Mouse (Mus musculus) limb, embryonic 12.5 days (tissue): ENCODE measurements at regions not wholly inside any gene's neighbourhood (a gene's known extent, or its start where the extent isn't known, plus 50 kb on each side); places are given as distances from the start of the nearest gene placed in this dataset.

Source experiments
- ATAC-seq: fragments of 200-750 bp; cut with Nextera tagmentation; 2 replicates; pipeline ENCODE4 v1.8.0; 2017; ENCODE audit warnings: low read depth, moderate TSS enrichment; ENCODE audit not compliant: insufficient number of reproducible peaks, insufficient read depth, low FRiP score, low TSS enrichment
- H3K27ac ChIP-seq: fragments of 300-500 bp; sonication (generic); 2 replicates; pipeline ENCODE4 v1.5.1; 2016; ENCODE audit warnings: mild to moderate bottlenecking, moderate library complexity
- H3K27me3 ChIP-seq: fragments of 300-500 bp; sonication (generic); 2 replicates; pipeline ENCODE4 v1.6.1; 2016; ENCODE audit warnings: mild to moderate bottlenecking, moderate library complexity
- H3K36me3 ChIP-seq: fragments of 300-500 bp; sonication (generic); 2 replicates; pipeline ENCODE4 v1.6.1; 2016; ENCODE audit warnings: mild to moderate bottlenecking, moderate library complexity
- H3K4me1 ChIP-seq: fragments of 300-500 bp; sonication (generic); replicated peaks from 2 replicates; pipeline ENCODE4 v1.6.1; 2016
- H3K4me2 ChIP-seq: fragments of 300-500 bp; sonication (generic); 2 replicates; pipeline ENCODE4 v1.6.1; 2016; ENCODE audit warnings: mild to moderate bottlenecking, moderate library complexity
- H3K4me3 ChIP-seq: fragments of 300-500 bp; sonication (generic); replicated peaks from 2 replicates; pipeline ENCODE4 v1.5.1; 2016; ENCODE audit warnings: mild to moderate bottlenecking
- H3K9ac ChIP-seq: fragments of 300-500 bp; sonication (generic); replicated peaks from 2 replicates; pipeline ENCODE4 v1.6.1; 2016; ENCODE audit warnings: mild to moderate bottlenecking, moderate library complexity
- H3K9me3 ChIP-seq: fragments of 300-500 bp; sonication (generic); 2 replicates; pipeline ENCODE4 v1.6.1; 2016; ENCODE audit warnings: mild to moderate bottlenecking, moderate library complexity
- WGBS: fragments of 180-500 bp; shearing (Covaris S2); methylation state at CpG from one replicate; pipeline ENCODE4 v1.1.7; 2016; 5-methylcytosine and 5-hydroxymethylcytosine counted together

- H3K27ac ChIP-seq: no peak overlapping the region
- 91% methylated on average over 7 of the region's 7 CpGs for WGBS
Observed at GRCm38 (mm10) chr8:34521316-34521715, 409.8 kb upstream of the Gm10131 start.

GRCm38 (mm10) chr8:34520664-34521063, 409.1 kb upstream of the Gm10131 start:
- Histone ChIP-seq H3K4me3 (no peak overlapping the region), H3K27ac (no peak overlapping the region), H3K4me1 (no peaks in the 10 kb centered on the region), H3K4me2 (no peak overlapping the region), H3K9ac (no peak overlapping the region), H3K9me3 (peaks cover 5% of the 10 kb centered on the region; the same call in 1 of the 2 replicates), H3K36me3 (no peaks in the 10 kb centered on the region), H3K27me3 (no peaks in the 10 kb centered on the region)
- 69% methylated on average over 4 of the region's 4 CpGs for WGBS
- no peak for ATAC-seq

More at GRCm38 (mm10) chr8:34521316-34521715, 409.8 kb upstream of the Gm10131 start:
- Histone ChIP-seq H3K9ac (no peak overlapping the region), H3K4me3 (no peak overlapping the region), H3K36me3 (no peaks in the 10 kb centered on the region), H3K9me3 (no peaks in the 10 kb centered on the region), H3K27me3 (no peaks in the 10 kb centered on the region), H3K4me1 (no peaks in the 10 kb centered on the region), H3K4me2 (no peak overlapping the region)
- no peak for ATAC-seq

GRCm38 (mm10) chr8:34513459-34514090, 402.0 kb upstream of the Gm10131 start:
- Histone ChIP-seq H3K9me3 (peaks cover 6% of the 10 kb centered on the region; the same call in 1 of the 2 replicates), H3K4me2 (no peak overlapping the region), H3K4me3 (no peak overlapping the region), H3K36me3 (no peaks in the 10 kb centered on the region), H3K27me3 (no peaks in the 10 kb centered on the region), H3K4me1 (0 out of 2 replicates have a peak, but pooled peaks cover 6% of the 10 kb centered on the region), H3K27ac (no peak overlapping the region), H3K9ac (no peak overlapping the region)
- 20% methylated on average over 4 of the region's 4 CpGs for WGBS
- ATAC-seq: no peak

- Histone ChIP-seq H3K36me3 (no peaks in the 10 kb centered on the region), H3K4me2 (no peak overlapping the region), H3K27ac (no peak overlapping the region), H3K9ac (no peak overlapping the region), H3K27me3 (no peaks in the 10 kb centered on the region), H3K9me3 (no peaks in the 10 kb centered on the region), H3K4me3 (no peak overlapping the region), H3K4me1 (no peaks in the 10 kb centered on the region)
- no peak for ATAC-seq
- 85% methylated on average over 15 of the region's 15 CpGs for WGBS
Observed at GRCm38 (mm10) chr8:34505829-34506555, 394.5 kb upstream of the Gm10131 start.

GRCm38 (mm10) chr8:34505102-34505501, 393.6 kb upstream of the Gm10131 start:
- H3K4me2 ChIP-seq: no peak overlapping the region
- H3K36me3 ChIP-seq: no peaks in the 10 kb centered on the region
- no peak overlapping the region for H3K27ac ChIP-seq
- 89% methylated on average over 7 of the region's 7 CpGs for WGBS
- no peaks in the 10 kb centered on the region for H3K27me3 ChIP-seq
- H3K9ac ChIP-seq: no peak overlapping the region
- H3K4me3 ChIP-seq: no peak overlapping the region
- no peak for ATAC-seq
- H3K4me1 ChIP-seq: no peaks in the 10 kb centered on the region
- H3K9me3 ChIP-seq: no peaks in the 10 kb centered on the region

GRCm38 (mm10) chr8:34502606-34503162, 391.1 kb upstream of the Gm10131 start:
- ATAC-seq: no peak
- Histone ChIP-seq H3K27ac (no peak overlapping the region), H3K4me3 (no peak overlapping the region), H3K27me3 (no peaks in the 10 kb centered on the region), H3K9ac (no peak overlapping the region), H3K36me3 (no peaks in the 10 kb centered on the region), H3K4me1 (no peaks in the 10 kb centered on the region), H3K9me3 (no peaks in the 10 kb centered on the region), H3K4me2 (no peak overlapping the region)
- WGBS: 52% methylated on average over 1 of the region's 1 CpGs

- Histone ChIP-seq H3K4me2 (no peak overlapping the region), H3K27me3 (no peaks in the 10 kb centered on the region), H3K9ac (no peak overlapping the region), H3K36me3 (no peaks in the 10 kb centered on the region), H3K9me3 (no peaks in the 10 kb centered on the region), H3K27ac (no peak overlapping the region), H3K4me3 (no peak overlapping the region), H3K4me1 (no peaks in the 10 kb centered on the region)
- ATAC-seq: no peak
- 84% methylated on average over 3 of the region's 3 CpGs for WGBS
Observed at GRCm38 (mm10) chr8:34499196-34499595, 387.7 kb upstream of the Gm10131 start.

- Histone ChIP-seq H3K36me3 (no peaks in the 10 kb centered on the region), H3K4me1 (no peaks in the 10 kb centered on the region), H3K4me3 (no peak overlapping the region), H3K27me3 (no peaks in the 10 kb centered on the region), H3K4me2 (no peak overlapping the region), H3K27ac (no peak overlapping the region), H3K9ac (no peak overlapping the region), H3K9me3 (no peaks in the 10 kb centered on the region)
- no peak for ATAC-seq
- WGBS: 92% methylated on average over 4 of the region's 4 CpGs
Observed at GRCm38 (mm10) chr8:34496751-34497150, 385.2 kb upstream of the Gm10131 start.

GRCm38 (mm10) chr8:34495974-34496373, 384.4 kb upstream of the Gm10131 start:
- H3K27ac ChIP-seq: no peak overlapping the region
- H3K36me3 ChIP-seq: no peaks in the 10 kb centered on the region
- no peak overlapping the region for H3K4me2 ChIP-seq
- ATAC-seq: no peak
- no peak overlapping the region for H3K9ac ChIP-seq
- no peaks in the 10 kb centered on the region for H3K27me3 ChIP-seq
- H3K4me1 ChIP-seq: no peaks in the 10 kb centered on the region
- no peaks in the 10 kb centered on the region for H3K9me3 ChIP-seq
- no peak overlapping the region for H3K4me3 ChIP-seq
- 89% methylated on average over 4 of the region's 4 CpGs for WGBS

- WGBS: 69% methylated on average over 7 of the region's 7 CpGs
- H3K36me3 ChIP-seq: no peaks in the 10 kb centered on the region
- H3K4me2 ChIP-seq: no peak overlapping the region
- no peaks in the 10 kb centered on the region for H3K9me3 ChIP-seq
- H3K4me3 ChIP-seq: no peak overlapping the region
- no peak overlapping the region for H3K9ac ChIP-seq
- no peak for ATAC-seq
- no peaks in the 10 kb centered on the region for H3K27me3 ChIP-seq
- no peak overlapping the region for H3K27ac ChIP-seq
- H3K4me1 ChIP-seq: no peaks in the 10 kb centered on the region
Observed at GRCm38 (mm10) chr8:34488746-34489400, 377.3 kb upstream of the Gm10131 start.

- Histone ChIP-seq H3K4me3 (no peak overlapping the region), H3K4me2 (no peak overlapping the region), H3K27me3 (no peaks in the 10 kb centered on the region), H3K36me3 (no peaks in the 10 kb centered on the region), H3K9me3 (0 out of 2 replicates have a peak, but pooled peaks cover 2% of the 10 kb centered on the region), H3K4me1 (no peaks in the 10 kb centered on the region), H3K27ac (no peak overlapping the region), H3K9ac (no peak overlapping the region)
- ATAC-seq: no peak
- 84% methylated on average over 17 of the region's 17 CpGs for WGBS
Observed at GRCm38 (mm10) chr8:34486433-34487096, 375.0 kb upstream of the Gm10131 start.
